Mouse (Mus musculus) hindbrain, embryonic 13.5 days (tissue): ENCODE results near the gene Zbtb20. TPM values are rescaled to one million over a fixed set of nuclear protein-coding genes. Genes with fewer than 3 reads are reported as not detected.

Experiments used
- ATAC-seq: fragments of 200-750 bp; cut with Nextera tagmentation; 2 replicates; pipeline ENCODE4 v1.8.0; 2017; ENCODE audit warnings: moderate TSS enrichment; ENCODE audit not compliant: low FRiP score
- H3K27ac ChIP-seq: fragments of 300-500 bp; sonication (generic); 2 replicates; pipeline ENCODE4 v1.5.1; 2015; ENCODE audit warnings: inconsistent platforms, mild to moderate bottlenecking, moderate library complexity
- H3K27me3 ChIP-seq: fragments of 300-500 bp; sonication (generic); 2 replicates; pipeline ENCODE4 v1.6.1; 2015; ENCODE audit warnings: mild to moderate bottlenecking, inconsistent platforms
- H3K36me3 ChIP-seq: fragments of 300-500 bp; sonication (generic); 2 replicates; pipeline ENCODE4 v1.6.1; 2015; ENCODE audit warnings: mild to moderate bottlenecking, inconsistent platforms
- H3K4me1 ChIP-seq: fragments of 300-500 bp; sonication (generic); replicated peaks from 2 replicates; pipeline ENCODE4 v1.6.1; 2015; ENCODE audit warnings: inconsistent platforms
- H3K4me2 ChIP-seq: fragments of 300-500 bp; sonication (generic); 2 replicates; pipeline ENCODE4 v1.6.1; 2015; ENCODE audit warnings: inconsistent platforms, mild to moderate bottlenecking, moderate library complexity
- H3K4me3 ChIP-seq: fragments of 300-500 bp; sonication (generic); 2 replicates; pipeline ENCODE4 v1.5.1; 2015; ENCODE audit warnings: mild to moderate bottlenecking, inconsistent platforms
- H3K9ac ChIP-seq: fragments of 300-500 bp; sonication (generic); 2 replicates; pipeline ENCODE4 v1.6.1; 2015; ENCODE audit warnings: mild to moderate bottlenecking, inconsistent platforms
- H3K9me3 ChIP-seq: fragments of 300-500 bp; sonication (generic); 2 replicates; pipeline ENCODE4 v1.6.1; 2016; ENCODE audit warnings: inconsistent platforms
- WGBS: fragments of 180-500 bp; shearing (Covaris S2); methylation state at CpG from one replicate; pipeline ENCODE4 v1.1.7; 2015; 5-methylcytosine and 5-hydroxymethylcytosine counted together
- polyA plus RNA-seq: library from polyadenylated mRNA; unstranded; fragments of >200 nt; fragmentation: Nextera tagmentation; extraction: Ambion mirVana; gene quantifications from 2 replicates; pipeline ENCODE4 v1.2.1, GENCODE M21; 2015

Gene Zbtb20
- polyA plus RNA-seq, 1 experiment from 2014 or later: 65.7 TPM

DNA sequence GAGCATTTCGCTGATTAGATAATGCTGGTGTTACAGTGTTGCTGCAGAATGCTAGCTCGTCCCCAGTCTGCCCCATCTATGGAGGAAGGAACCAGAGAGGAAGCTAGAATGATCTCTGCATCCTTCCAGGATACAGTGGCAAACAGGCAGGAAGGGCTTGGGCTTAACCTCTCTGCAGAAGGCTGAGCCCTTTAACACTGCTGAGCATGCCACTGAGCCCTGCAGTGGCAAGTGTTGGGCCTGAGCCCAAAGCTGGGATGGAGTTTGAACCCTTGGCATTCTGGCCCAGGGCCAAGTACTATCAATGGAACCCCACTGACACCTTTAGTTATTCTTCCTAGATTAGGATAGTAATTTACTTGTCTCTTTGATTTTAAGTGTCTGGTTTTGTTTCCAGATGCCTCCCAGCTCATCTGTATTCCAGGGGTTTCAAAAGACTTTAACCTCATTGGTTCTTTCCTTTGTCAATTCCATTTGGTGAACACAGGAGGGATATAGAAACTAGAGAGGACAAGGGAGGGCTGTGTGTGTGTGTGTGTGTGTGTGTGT lies 532.0 kb downstream of the Zbtb20 start:
- Histone ChIP-seq H3K27ac (no peak overlapping the region), H3K9ac (no peak overlapping the region), H3K4me2 (no peak overlapping the region), H3K4me1 (peaks cover 20% of the 10 kb centered on the region), H3K36me3 (no peaks in the 10 kb centered on the region), H3K4me3 (no peak overlapping the region), H3K9me3 (no peaks in the 10 kb centered on the region), H3K27me3 (no peaks in the 10 kb centered on the region)
- ATAC-seq: no peak
- 72% methylated on average over 2 of the region's 2 CpGs for WGBS

DNA sequence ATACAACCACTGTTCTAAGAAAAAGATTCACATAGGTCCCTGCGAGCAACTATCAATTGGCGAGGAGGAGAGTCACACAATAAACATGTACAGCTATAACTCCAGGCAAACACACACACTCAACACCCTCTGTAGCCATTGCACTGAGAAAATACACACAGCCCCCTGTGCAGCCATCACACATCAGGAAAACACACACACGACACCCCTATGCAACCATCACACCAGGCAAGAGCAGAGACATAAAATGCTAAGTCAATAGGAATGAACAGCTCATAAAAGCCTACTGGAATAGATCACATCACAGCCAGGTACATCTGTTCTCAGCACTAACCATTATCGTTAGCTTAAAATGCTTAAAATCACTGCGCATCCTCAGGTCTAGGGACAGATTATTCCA lies 532.9 kb downstream of the Zbtb20 start:
- 80% methylated on average over 5 of the region's 5 CpGs for WGBS
- no peaks in the 10 kb centered on the region for H3K9me3 ChIP-seq
- H3K4me1 ChIP-seq: peaks cover 20% of the 10 kb centered on the region
- H3K4me3 ChIP-seq: no peak overlapping the region
- no peak overlapping the region for H3K9ac ChIP-seq
- no peaks in the 10 kb centered on the region for H3K36me3 ChIP-seq
- ATAC-seq: no peak
- no peaks in the 10 kb centered on the region for H3K27me3 ChIP-seq
- no peak overlapping the region for H3K4me2 ChIP-seq
- H3K27ac ChIP-seq: 0 out of 2 replicates have a peak overlapping the region, but pooled peaks have one; percentile 30

DNA sequence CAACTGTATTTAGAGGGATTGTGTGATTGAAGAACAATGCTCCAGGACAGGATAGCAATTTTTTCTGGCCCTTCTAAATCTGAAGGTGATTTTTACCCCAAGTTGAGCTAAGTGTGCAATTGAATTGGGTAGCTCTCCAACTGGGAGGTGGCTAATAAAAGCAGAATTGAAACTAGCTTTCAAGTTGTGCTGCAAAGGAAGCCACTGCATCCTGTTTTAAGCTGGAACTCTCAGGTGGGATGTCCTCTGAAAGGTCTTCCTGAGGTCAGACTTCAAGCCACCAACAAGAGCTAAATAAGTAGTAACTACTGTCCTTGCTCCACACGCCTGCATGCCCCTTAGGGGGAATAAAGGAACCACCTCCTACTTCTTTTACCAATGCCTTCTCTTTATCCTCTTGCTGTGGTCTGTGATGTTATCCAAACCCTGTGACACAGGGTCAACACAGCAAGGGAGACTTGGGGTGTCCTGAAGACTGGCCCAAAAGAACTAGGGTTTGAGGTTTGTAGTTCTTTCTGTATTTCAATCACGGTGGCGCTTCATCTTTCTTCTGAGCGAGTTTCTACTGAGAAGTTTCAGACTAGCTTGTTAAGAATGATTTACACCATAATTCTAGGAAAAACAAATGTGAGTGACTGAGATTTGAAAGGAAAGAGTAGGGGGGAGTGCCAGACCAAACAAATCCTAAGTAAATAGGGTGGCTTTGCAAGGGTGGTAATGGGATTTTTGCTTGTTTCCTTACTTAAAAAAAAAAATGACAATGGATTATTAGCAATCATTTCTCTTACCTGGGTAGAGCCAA lies 533.6 kb downstream of the Zbtb20 start:
- 74% methylated on average over 4 of the region's 4 CpGs for WGBS

DNA sequence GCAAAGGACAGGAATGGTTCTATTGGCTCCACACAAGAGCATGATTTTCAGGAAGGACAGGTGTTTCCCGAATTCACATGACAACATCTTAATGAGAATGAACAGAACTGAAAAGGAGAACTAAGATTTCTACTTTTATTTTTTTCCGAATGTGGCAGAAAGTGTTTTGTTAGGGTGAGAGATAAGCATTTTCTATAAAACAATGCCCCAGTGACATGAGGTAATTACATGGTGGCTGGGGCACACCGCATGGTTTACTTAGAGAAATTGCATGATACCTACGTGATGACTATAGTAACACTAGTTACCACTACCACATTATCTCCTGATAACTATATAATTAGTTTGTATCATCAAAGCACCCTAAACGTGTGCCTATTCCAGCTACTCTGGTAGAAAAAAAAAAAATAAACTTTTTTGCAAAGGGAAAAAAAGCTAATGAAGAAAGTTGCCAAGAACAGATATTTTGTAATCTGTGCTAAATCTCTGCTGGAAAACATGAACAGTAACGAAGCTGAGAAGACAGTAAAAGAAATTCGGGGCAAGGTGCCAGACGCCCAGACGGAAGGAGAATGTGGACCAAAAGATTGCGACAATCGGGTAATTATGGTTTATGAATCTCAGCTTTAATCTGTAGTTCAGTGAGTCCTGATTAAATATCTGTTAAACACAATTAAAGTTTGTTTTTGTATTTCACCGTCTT lies 534.4 kb downstream of the Zbtb20 start:
- Histone ChIP-seq H3K27ac (no peak overlapping the region), H3K9me3 (no peaks in the 10 kb centered on the region), H3K36me3 (no peaks in the 10 kb centered on the region), H3K4me1 (peaks cover 20% of the 10 kb centered on the region), H3K27me3 (no peaks in the 10 kb centered on the region), H3K4me3 (no peak overlapping the region), H3K4me2 (no peak overlapping the region), H3K9ac (no peak overlapping the region)
- no peak for ATAC-seq
- 87% methylated on average over 12 of the region's 12 CpGs for WGBS

More for the DNA sequence above, 533.6 kb downstream of the Zbtb20 start:
- Histone ChIP-seq H3K36me3 (no peaks in the 10 kb centered on the region), H3K4me2 (no peak overlapping the region), H3K27me3 (no peaks in the 10 kb centered on the region), H3K4me3 (no peak overlapping the region), H3K4me1 (peaks cover 20% of the 10 kb centered on the region), H3K9ac (no peak overlapping the region), H3K9me3 (no peaks in the 10 kb centered on the region), H3K27ac (no peak overlapping the region)
- no peak for ATAC-seq

DNA sequence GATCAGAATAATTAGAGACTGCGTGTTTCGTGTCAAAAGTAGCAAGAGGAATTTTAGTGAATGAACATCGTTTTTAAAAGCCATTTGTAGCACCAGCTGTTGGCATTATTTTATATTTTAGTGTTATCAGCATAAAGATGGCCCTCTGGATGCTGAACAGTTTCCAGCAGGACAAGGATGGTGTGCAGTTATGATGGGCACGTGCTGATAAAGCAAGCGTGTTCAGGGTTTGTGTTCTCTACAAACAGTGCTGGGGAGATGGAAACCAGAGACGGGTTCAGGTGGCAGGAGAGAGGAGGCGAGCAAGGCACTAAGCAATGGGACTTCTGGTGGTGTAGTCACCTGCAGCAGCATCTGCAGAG lies 534.9 kb downstream of the Zbtb20 start:
- Histone ChIP-seq H3K27ac (no peak overlapping the region), H3K9ac (no peak overlapping the region), H3K36me3 (no peaks in the 10 kb centered on the region), H3K4me3 (no peak overlapping the region), H3K27me3 (no peaks in the 10 kb centered on the region), H3K4me1 (peaks cover 24% of the 10 kb centered on the region), H3K4me2 (no peak overlapping the region), H3K9me3 (no peaks in the 10 kb centered on the region)
- ATAC-seq: no peak
- WGBS: 93% methylated on average over 7 of the region's 7 CpGs

DNA sequence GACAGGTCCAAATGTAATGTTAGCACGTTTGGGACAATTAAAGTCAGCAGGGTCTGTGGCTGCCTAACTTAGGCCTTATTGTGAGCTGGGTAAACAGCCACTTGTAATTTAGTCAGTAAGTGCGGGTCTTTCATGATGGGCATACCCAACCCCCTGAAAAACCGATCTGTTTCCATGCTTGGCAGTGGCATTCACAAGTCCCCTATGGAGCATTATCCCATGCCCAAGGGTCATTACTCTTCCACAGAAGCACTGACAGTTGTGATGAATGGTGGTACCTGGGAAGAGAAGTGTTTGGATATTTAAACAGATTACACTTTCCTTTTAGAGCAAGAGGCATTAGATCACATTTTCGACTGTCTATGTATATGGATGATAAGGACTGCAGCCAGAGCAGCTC lies 540.2 kb downstream of the Zbtb20 start:
- no peaks in the 10 kb centered on the region for H3K36me3 ChIP-seq
- peak; percentile 63; the same call in 1 of the 2 replicates for ATAC-seq

DNA sequence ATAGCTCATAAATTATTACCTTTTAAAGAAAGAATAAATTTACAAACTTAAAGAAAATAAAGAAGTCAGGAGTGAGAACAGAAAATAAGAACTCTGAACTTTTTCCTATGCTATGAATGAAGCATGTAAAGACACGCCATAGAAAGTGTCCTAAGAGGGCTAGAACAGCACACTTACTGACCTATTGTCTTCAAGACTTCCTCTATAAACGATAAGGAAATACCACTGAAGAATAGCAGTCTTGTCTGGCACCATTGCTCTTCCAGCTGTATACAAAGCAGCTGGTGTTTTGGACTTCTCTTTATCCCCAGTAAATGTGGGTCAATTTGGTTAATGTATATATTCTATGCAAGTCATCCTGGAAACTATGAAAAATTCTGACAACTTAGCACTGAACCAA lies 544.2 kb downstream of the Zbtb20 start:
- Histone ChIP-seq H3K4me2 (no peak overlapping the region), H3K9ac (no peak overlapping the region), H3K4me1 (peaks cover 11% of the 10 kb centered on the region), H3K27ac (no peak overlapping the region), H3K36me3 (no peaks in the 10 kb centered on the region), H3K4me3 (no peak overlapping the region), H3K27me3 (no peaks in the 10 kb centered on the region), H3K9me3 (no peaks in the 10 kb centered on the region)
- WGBS: 72% methylated on average over 2 of the region's 2 CpGs
- no peak for ATAC-seq

More for the DNA sequence above, 540.2 kb downstream of the Zbtb20 start:
- H3K4me3 ChIP-seq: no peak overlapping the region
- H3K9me3 ChIP-seq: no peaks in the 10 kb centered on the region
- H3K4me2 ChIP-seq: no peak overlapping the region
- H3K9ac ChIP-seq: no peak overlapping the region
- H3K27ac ChIP-seq: no peak overlapping the region
- WGBS: 43% methylated on average over 4 of the region's 4 CpGs
- H3K27me3 ChIP-seq: no peaks in the 10 kb centered on the region
- H3K4me1 ChIP-seq: peaks cover 11% of the 10 kb centered on the region

DNA sequence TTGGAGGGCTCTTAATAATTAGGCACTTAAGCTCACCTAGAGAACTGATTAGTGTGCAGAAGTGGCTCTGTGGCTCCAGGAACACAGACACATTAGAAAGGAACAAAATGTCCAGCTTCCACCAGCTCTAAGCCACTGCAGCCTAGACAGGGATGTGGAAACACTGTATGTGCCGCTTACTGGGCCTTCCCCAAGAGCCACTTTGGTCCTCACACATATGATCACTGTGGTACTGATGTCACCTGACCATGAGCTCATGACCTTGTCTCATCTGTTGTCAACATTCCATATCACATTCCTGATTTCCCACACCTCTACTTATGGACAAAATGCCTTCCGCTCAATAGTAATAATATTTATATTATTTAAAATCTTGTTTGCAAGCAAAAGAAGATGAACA lies 553.3 kb downstream of the Zbtb20 start:
- no peak overlapping the region for H3K27ac ChIP-seq
- H3K36me3 ChIP-seq: no peaks in the 10 kb centered on the region
- no peak overlapping the region for H3K9ac ChIP-seq
- no peaks in the 10 kb centered on the region for H3K4me1 ChIP-seq
- H3K9me3 ChIP-seq: no peaks in the 10 kb centered on the region
- 96% methylated on average over 2 of the region's 2 CpGs for WGBS
- H3K4me3 ChIP-seq: no peak overlapping the region
- H3K27me3 ChIP-seq: no peaks in the 10 kb centered on the region
- no peak for ATAC-seq
- no peak overlapping the region for H3K4me2 ChIP-seq

DNA sequence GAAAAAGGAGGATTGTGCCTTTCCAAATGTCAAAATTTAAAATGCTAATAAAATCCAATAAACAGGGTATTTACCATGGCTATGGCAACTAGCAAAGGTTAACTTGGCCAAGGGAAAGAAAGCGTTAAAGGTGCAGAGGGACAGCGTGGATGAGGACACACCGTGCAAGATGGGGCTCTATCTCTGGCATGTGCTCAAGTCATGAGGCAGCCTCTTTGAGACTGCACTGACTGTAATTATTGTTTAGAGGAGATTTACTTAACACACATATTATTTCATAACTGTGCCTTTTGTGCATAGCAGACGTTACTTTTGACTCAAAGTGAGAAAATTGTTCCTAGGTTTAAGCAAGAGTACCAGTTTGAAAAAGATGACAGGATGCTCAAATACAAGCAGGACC lies 554.3 kb downstream of the Zbtb20 start:
- Histone ChIP-seq H3K36me3 (no peaks in the 10 kb centered on the region), H3K4me2 (no peak overlapping the region), H3K9me3 (no peaks in the 10 kb centered on the region), H3K9ac (no peak overlapping the region), H3K4me1 (no peaks in the 10 kb centered on the region), H3K4me3 (no peak overlapping the region), H3K27ac (no peak overlapping the region), H3K27me3 (no peaks in the 10 kb centered on the region)
- WGBS: 77% methylated on average over 4 of the region's 4 CpGs
- no peak for ATAC-seq

DNA sequence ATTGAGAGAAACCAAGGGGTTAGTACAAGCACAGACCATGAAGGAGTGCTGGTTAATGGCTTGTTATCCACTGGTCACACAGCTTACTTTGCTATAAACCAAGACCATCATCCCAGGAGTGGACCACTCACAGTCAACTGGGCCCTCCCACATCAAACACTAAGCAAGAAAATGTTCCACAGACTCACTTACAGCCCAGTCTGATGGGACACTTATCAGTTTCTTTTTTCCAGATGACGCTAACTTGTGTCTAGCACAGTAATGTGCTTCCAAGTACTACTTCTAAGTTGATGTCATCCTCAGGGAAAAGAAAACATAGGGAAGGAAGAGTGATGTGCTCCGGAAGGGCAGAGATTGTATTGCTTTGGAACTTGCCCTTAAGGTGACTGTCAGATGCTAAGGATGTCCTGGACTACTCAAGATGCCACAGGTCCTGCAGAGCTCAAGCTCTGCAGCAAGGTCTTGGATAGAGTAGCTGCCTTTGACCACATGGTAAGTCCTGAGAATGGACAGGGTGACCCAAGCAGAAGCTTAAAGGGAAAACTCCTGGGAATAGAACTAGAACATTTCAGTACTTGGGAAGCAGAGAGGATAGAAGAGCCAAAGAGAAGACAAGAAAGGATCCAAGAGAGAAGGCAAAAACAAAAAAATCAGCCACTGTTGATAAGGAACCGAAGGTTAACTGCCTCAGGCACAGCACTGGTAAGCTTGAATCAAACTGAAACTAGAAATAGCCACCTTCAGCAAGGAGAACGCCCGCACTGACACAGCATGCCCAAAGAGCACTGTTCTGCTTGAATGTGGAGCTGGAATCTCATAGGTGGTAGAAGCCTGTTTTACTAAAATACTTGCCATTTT lies 556.1 kb downstream of the Zbtb20 start:
- H3K9ac ChIP-seq: no peak overlapping the region
- no peaks in the 10 kb centered on the region for H3K4me1 ChIP-seq
- H3K36me3 ChIP-seq: no peaks in the 10 kb centered on the region
- ATAC-seq: no peak
- H3K4me3 ChIP-seq: no peak overlapping the region
- H3K9me3 ChIP-seq: no peaks in the 10 kb centered on the region
- no peaks in the 10 kb centered on the region for H3K27me3 ChIP-seq
- no peak overlapping the region for H3K27ac ChIP-seq
- no peak overlapping the region for H3K4me2 ChIP-seq
- 89% methylated on average over 5 of the region's 5 CpGs for WGBS

DNA sequence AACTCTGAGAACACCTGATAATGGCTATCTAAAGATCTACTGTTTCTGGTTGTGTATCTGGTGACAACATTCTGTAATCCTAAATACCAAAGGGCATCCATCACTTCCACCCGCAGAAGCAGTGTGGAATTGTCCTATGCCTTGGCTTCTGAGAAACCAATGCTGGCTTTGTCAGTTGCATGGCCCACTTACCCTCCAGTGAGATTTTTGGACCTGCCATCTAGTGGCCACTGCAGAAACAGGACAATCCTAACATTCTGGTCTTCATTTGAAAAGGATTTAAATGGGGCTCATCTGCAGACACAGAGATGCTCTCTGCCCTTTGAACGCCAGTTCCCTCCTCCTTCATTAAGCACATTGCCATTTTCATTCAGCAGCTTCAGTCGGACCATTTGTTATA lies 559.3 kb downstream of the Zbtb20 start:
- H3K27me3 ChIP-seq: no peaks in the 10 kb centered on the region
- no peaks in the 10 kb centered on the region for H3K36me3 ChIP-seq
- H3K9me3 ChIP-seq: no peaks in the 10 kb centered on the region
- no peak overlapping the region for H3K4me2 ChIP-seq
- ATAC-seq: no peak
- H3K4me1 ChIP-seq: no peaks in the 10 kb centered on the region
- no peak overlapping the region for H3K4me3 ChIP-seq
- no peak overlapping the region for H3K27ac ChIP-seq
- no peak overlapping the region for H3K9ac ChIP-seq
- 43% methylated on average over 3 of the region's 3 CpGs for WGBS

DNA sequence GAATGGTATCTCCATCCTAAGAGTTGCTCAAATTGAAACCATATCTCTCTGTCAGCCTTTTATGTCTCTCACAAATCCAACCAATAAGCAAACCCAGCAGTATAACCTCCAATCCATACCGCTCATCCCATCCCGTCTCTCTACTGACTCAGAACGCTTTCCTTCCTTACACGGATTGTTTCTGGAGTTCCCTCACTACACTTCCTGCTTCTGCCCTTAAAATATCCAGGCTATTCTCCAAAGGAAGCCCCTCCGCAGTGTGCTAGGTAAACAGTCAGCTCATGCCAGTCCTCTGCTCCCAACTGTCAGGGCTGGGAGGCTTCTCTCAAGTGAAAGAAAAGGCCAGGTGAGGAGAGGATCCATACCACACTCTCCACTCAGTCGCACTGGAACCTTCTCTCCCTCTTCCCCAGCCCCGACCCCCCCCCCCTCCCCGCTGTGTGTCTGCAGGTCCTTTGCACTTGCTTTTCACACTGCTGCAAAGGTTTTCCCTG lies 563.2 kb downstream of the Zbtb20 start:
- Histone ChIP-seq H3K4me3 (no peak overlapping the region), H3K27me3 (no peaks in the 10 kb centered on the region), H3K27ac (no peak overlapping the region), H3K9me3 (no peaks in the 10 kb centered on the region), H3K4me1 (peaks cover 5% of the 10 kb centered on the region; the same call in 1 of the 2 replicates), H3K4me2 (no peak overlapping the region), H3K9ac (no peak overlapping the region), H3K36me3 (no peaks in the 10 kb centered on the region)
- no peak for ATAC-seq
- WGBS: 76% methylated on average over 8 of the region's 8 CpGs
